9 mouse cellular contexts compared by ENCODE assay signal in genomic region chr13:15802043-15802795, GRCm38 (mm10).
DNase-seq lines count a peak whose midpoint lies in the region; ATAC-seq lines count a peak whose summit lies in the region.
"Had no signal": no experiment of that assay in that cellular context is flagged by ENCODE, and none has a peak within 500 bp of the region (broad histone marks: within the 10 kb centered on the region; RNA-seq: fewer than 3 reads in every experiment).

No protein-coding gene starts in this region.

- no peak overlapping the region for H3K9ac ChIP-seq in hindbrain, embryonic 12.5 days
- no peak overlapping the region for H3K9ac ChIP-seq in neural tube, embryonic 11.5 days (ENCODE audit: low read length)
- no peak overlapping the region for H3K9ac ChIP-seq in kidney, embryonic 14.5 days (ENCODE audit: low read depth, low read length)

- H3K4me1 ChIP-seq in hindbrain, embryonic 12.5 days = no peaks in the 10 kb centered on the region
- no peaks in the 10 kb centered on the region for H3K4me1 ChIP-seq in neural tube, embryonic 11.5 days (ENCODE audit: control insufficient read depth, insufficient read depth, low read length)
- H3K4me1 ChIP-seq in kidney, embryonic 14.5 days (ENCODE audit: control insufficient read depth, insufficient read depth, low read length) = no peaks in the 10 kb centered on the region

- ATAC-seq in cerebellum, adult (ENCODE audit: insufficient number of reproducible peaks, low FRiP score, low TSS enrichment) = no peak
- peak; percentile 86; the same call in 1 of the 2 replicates for ATAC-seq in hindbrain, embryonic 12.5 days (ENCODE audit: low FRiP score)
- ATAC-seq in neural tube, embryonic 11.5 days (ENCODE audit: insufficient read depth, low FRiP score, low TSS enrichment) = peak; percentile 79; the same call in 1 of the 2 replicates
- ATAC-seq in kidney, embryonic 14.5 days (ENCODE audit: low FRiP score, low TSS enrichment) = no peak; the same call in 1 of the 2 replicates

- H3K4me2 ChIP-seq in hindbrain, embryonic 12.5 days (replicated peaks) = no peak overlapping the region; the same call in 1 of the 2 replicates
- H3K4me2 ChIP-seq in neural tube, embryonic 11.5 days (ENCODE audit: low read depth) = no peak overlapping the region
- H3K4me2 ChIP-seq in kidney, embryonic 14.5 days (replicated peaks; ENCODE audit: low read depth, low read length) = no peak overlapping the region

- no peaks in the 10 kb centered on the region for H3K9me3 ChIP-seq in hindbrain, embryonic 12.5 days (replicated peaks)
- H3K9me3 ChIP-seq in neural tube, embryonic 11.5 days (ENCODE audit: control insufficient read depth, low read length) = no peaks in the 10 kb centered on the region
- no peaks in the 10 kb centered on the region for H3K9me3 ChIP-seq in kidney, embryonic 14.5 days (ENCODE audit: control insufficient read depth, low read length)

- DNase-seq in cerebellum, adult 8-10 months = peak; percentile 1
- DNase-seq in right cerebral cortex, adult 18-20 months = peak; percentile 38
- no peak for DNase-seq in right cerebral cortex, postnatal 14 days
- peak; percentile 20 for DNase-seq in neural tube, embryonic 11.5 days (ENCODE audit: low spot score)
- DNase-seq in urinary bladder, postnatal 4 days (ENCODE audit: low spot score in 2 of 2) = no peak

- H3K27ac ChIP-seq in hindbrain, embryonic 12.5 days = no peak overlapping the region
- H3K27ac ChIP-seq in neural tube, embryonic 11.5 days (ENCODE audit: low read depth, low read length) = no peak overlapping the region
- H3K27ac ChIP-seq in kidney, embryonic 14.5 days (ENCODE audit: low read depth, low read length) = no peak overlapping the region
- H3K27ac ChIP-seq: kidney, postnatal 0 days had no signal

- H3K36me3 ChIP-seq in hindbrain, embryonic 12.5 days = no peaks in the 10 kb centered on the region
- H3K36me3 ChIP-seq in neural tube, embryonic 11.5 days (ENCODE audit: control insufficient read depth, insufficient read depth, low read length) = no peaks in the 10 kb centered on the region
- no peaks in the 10 kb centered on the region for H3K36me3 ChIP-seq in kidney, embryonic 14.5 days (ENCODE audit: control insufficient read depth, insufficient read depth, low read length)

- H3K4me3 ChIP-seq in hindbrain, embryonic 12.5 days = no peak overlapping the region
- H3K4me3 ChIP-seq in neural tube, embryonic 11.5 days (ENCODE audit: low read depth, low read length) = no peak overlapping the region
- no peak overlapping the region for H3K4me3 ChIP-seq in kidney, embryonic 14.5 days (ENCODE audit: low read length)

- 44% methylated on average over 16 of the region's 16 CpGs for WGBS in hindbrain, embryonic 12.5 days
- 66% methylated on average over 16 of the region's 16 CpGs for WGBS in neural tube, embryonic 11.5 days
- WGBS in kidney, embryonic 14.5 days = 77% methylated on average over 16 of the region's 16 CpGs

- no peaks in the 10 kb centered on the region for H3K27me3 ChIP-seq in hindbrain, embryonic 12.5 days
- no peaks in the 10 kb centered on the region for H3K27me3 ChIP-seq in neural tube, embryonic 11.5 days (ENCODE audit: control insufficient read depth, insufficient read depth, low read length)
- H3K27me3 ChIP-seq in kidney, embryonic 14.5 days (ENCODE audit: control insufficient read depth, insufficient read depth, low read length) = no peaks in the 10 kb centered on the region

Comparison
In these comparisons a context has a peak if more than half of its experiments do, and no peak if none do; other contexts are left out.
1. DNase-seq: peak in cerebellum, adult 8-10 months (single experiment), right cerebral cortex, adult 18-20 months (single experiment) and neural tube, embryonic 11.5 days (single experiment); none in right cerebral cortex, postnatal 14 days (single experiment) and urinary bladder, postnatal 4 days (0 of 2).
2. ATAC-seq: peak in hindbrain, embryonic 12.5 days (single experiment) and neural tube, embryonic 11.5 days (single experiment); none in cerebellum, adult (single experiment) and kidney, embryonic 14.5 days (single experiment).